ENCODE assay signal across 19 mouse cellular contexts in genomic region chr5:147001312-147001711, GRCm38 (mm10). TPM values are rescaled to one million over a fixed set of nuclear protein-coding genes. Genes with fewer than 3 reads are reported as not detected.
DNase-seq lines count a peak whose midpoint lies in the region; ATAC-seq and TF ChIP-seq lines count a peak whose summit lies in the region.
"Had no signal": no experiment of that assay in that cellular context is flagged by ENCODE, and none has a peak within 500 bp of the region (broad histone marks: within the 10 kb centered on the region; RNA-seq: fewer than 3 reads in every experiment).

No protein-coding gene starts in this region.

- no peak overlapping the region for H3K4me3 ChIP-seq in gastrocnemius, adult 2 months
- no peak overlapping the region for H3K4me3 ChIP-seq in liver, postnatal 0 days (ENCODE audit: low read depth, low read length)
- H3K4me3 ChIP-seq: forebrain, embryonic 15.5 days; kidney, embryonic 15.5 days; stomach, embryonic 15.5 days had no signal

- H3K4me2 ChIP-seq in liver, postnatal 0 days (ENCODE audit: low read depth, low read length): no peak overlapping the region
- H3K4me2 ChIP-seq: forebrain, embryonic 15.5 days; kidney, embryonic 15.5 days; stomach, embryonic 15.5 days had no signal

- H3K27ac ChIP-seq in gastrocnemius, adult 2 months: no peak overlapping the region
- no peak overlapping the region for H3K27ac ChIP-seq in liver, postnatal 0 days (ENCODE audit: low read depth)
- H3K27ac ChIP-seq: forebrain, embryonic 15.5 days; kidney, embryonic 15.5 days; stomach, embryonic 15.5 days had no signal

- intact Hi-C loops in gastrocnemius, adult 2 months (cut with DNase I): no loop called here

- no peaks in the 10 kb centered on the region for H3K36me3 ChIP-seq in liver, postnatal 0 days (replicated peaks; ENCODE audit: insufficient read depth, low read length)
- no peaks in the 10 kb centered on the region for H3K36me3 ChIP-seq in splenic B cell, adult 2 months (ENCODE audit: control insufficient read depth, insufficient read depth, low read length, poor library complexity, severe bottlenecking)
- H3K36me3 ChIP-seq: forebrain, embryonic 15.5 days; kidney, embryonic 15.5 days; stomach, embryonic 15.5 days had no signal

- no peak overlapping the region for H3K9ac ChIP-seq in liver, postnatal 0 days (replicated peaks)
- H3K9ac ChIP-seq: forebrain, embryonic 15.5 days; kidney, embryonic 15.5 days; stomach, embryonic 15.5 days had no signal

- DNase-seq in gastrocnemius, adult 2 months: no peak
- no peak for DNase-seq in gastrocnemius, postnatal 25 days
- no peak for DNase-seq in liver, postnatal 0 days
- DNase-seq in liver (no peak), R1 (ENCODE audit: low read depth, low spot score) (peak; percentile 86)
- peak; percentile 7 for DNase-seq in splenic B cell, adult 2 months (ENCODE audit: low read depth, low spot score)
- DNase-seq in kidney, postnatal 10 days: no peak
- no peak for DNase-seq in cerebellum, postnatal 4 days (ENCODE audit: low spot score in 2 of 2)
- DNase-seq: adrenal gland, adult 2 months; cerebellum, adult 2 months; heart, adult 11 months; lung, adult 2 months; midbrain, embryonic 14.5 days; spleen, adult 18-20 months; thymus, postnatal 14 days had no signal

- WGBS in liver, postnatal 0 days (ENCODE audit: insufficient replicate concordance): 82% methylated on average over 4 of the region's 4 CpGs

- no peak for TF ChIP-seq EP300 in liver, postnatal 0 days (IDR thresholded peaks at IDR 0.05; ENCODE audit: low read depth)

- no peaks in the 10 kb centered on the region for H3K27me3 ChIP-seq in liver, postnatal 0 days (ENCODE audit: insufficient read depth, low read length)
- H3K27me3 ChIP-seq in splenic B cell, adult 2 months (ENCODE audit: control insufficient read depth, insufficient read depth, low read length, poor library complexity, severe bottlenecking): no peaks in the 10 kb centered on the region
- H3K27me3 ChIP-seq: CH12.LX; forebrain, embryonic 15.5 days; kidney, embryonic 15.5 days; stomach, embryonic 15.5 days had no signal

- no peaks in the 10 kb centered on the region for H3K4me1 ChIP-seq in liver, postnatal 0 days (ENCODE audit: insufficient read depth)
- H3K4me1 ChIP-seq: forebrain, embryonic 15.5 days; kidney, embryonic 15.5 days; stomach, embryonic 15.5 days had no signal

- TF ChIP-seq CTCF in gastrocnemius, adult 2 months (IDR thresholded peaks at IDR 0.05): peak; percentile 11; the same call in 1 of the 2 replicates
- peak; percentile 37 for TF ChIP-seq CTCF in liver, postnatal 0 days (IDR thresholded peaks at IDR 0.05; ENCODE audit: low read depth)

- ATAC-seq in liver, postnatal 0 days: no peak
- ATAC-seq: forebrain, embryonic 15.5 days had no signal

- peaks cover 2% of the 10 kb centered on the region for H3K9me3 ChIP-seq in liver, postnatal 0 days (ENCODE audit: low read length)
- H3K9me3 ChIP-seq: forebrain, embryonic 15.5 days; stomach, embryonic 15.5 days had no signal

RNA-seq across cellular contexts. Expression of gene Mtif3, which starts 37.7 kb away (rescaled TPM):
- 10 to 100 TPM; 23.0 to 25.9 TPM for total RNA-seq in gastrocnemius, adult 2 months (2021)
- 10 to 100 TPM; 20.2 to 20.8 TPM for total RNA-seq in gastrocnemius, postnatal 25 days (2021)
- polyA plus RNA-seq in liver, postnatal 0 days (2015; fragmentation: Nextera tagmentation; extraction: Ambion mirVana): 12.5 and 12.7 TPM in 2 replicates

RNA-seq across cellular contexts. Expression of gene Gtf3a, which starts 52.9 kb away (rescaled TPM):
- 10 to 100 TPM; 25.7 to 31.9 TPM for total RNA-seq in gastrocnemius, adult 2 months (2021)
- total RNA-seq in gastrocnemius, postnatal 25 days (2021): 10 to 100 TPM; 23.6 to 25.3 TPM
- polyA plus RNA-seq in liver, postnatal 0 days (2015; fragmentation: Nextera tagmentation; extraction: Ambion mirVana): 31.6 and 33.5 TPM in 2 replicates

Comparison
In these comparisons a context has a peak if more than half of its experiments do, and no peak if none do; other contexts are left out.
1. DNase-seq: peak in R1 (single experiment) and splenic B cell, adult 2 months (single experiment); none in gastrocnemius, adult 2 months (single experiment), gastrocnemius, postnatal 25 days (single experiment), liver, postnatal 0 days (single experiment), liver (single experiment), kidney, postnatal 10 days (single experiment) and cerebellum, postnatal 4 days (0 of 2).